Mouse (Mus musculus): ENCODE data around the gene Srsf4. TPM values are rescaled to one million over a fixed set of nuclear protein-coding genes. Genes with fewer than 3 reads are reported as not detected.

The Srsf4 gene
- total and polyA plus RNA-seq, 3 experiments = 14.5 to 105 (median 47.2) TPM

- H3K79me2 ChIP-seq (replicated peaks; ENCODE audit: control insufficient read depth, extremely low read depth, insufficient read depth, poor library complexity, severe bottlenecking) = no peaks in the 10 kb centered on the region
- dilution Hi-C loops (cut with MboI; ENCODE audit: extremely low pct_ligation_motif_present, extremely low pct_unique_long_range_greater_than_20kb, low sequenced_read_pairs) = no loop called here
- in situ Hi-C loops (cut with MboI; ENCODE audit: low pct_ligation_motif_present, low pct_unique_long_range_greater_than_20kb, low sequenced_read_pairs) = no loop called here
- no peak overlapping the region for H3K4me3 ChIP-seq (replicated peaks in 1 of 3; ENCODE audit: low read depth in 2 of 3, low read length in 2 of 3, poor library complexity in 1 of 3)
- H3K9ac ChIP-seq (ENCODE audit: insufficient read depth, low read depth) = no peak overlapping the region
- no peak overlapping the region for H3K27ac ChIP-seq (ENCODE audit: insufficient read depth, low read depth)
- DNase-seq (ENCODE audit: extremely low read depth) = no peak
- no peaks in the 10 kb centered on the region for H3K9me3 ChIP-seq (replicated peaks; ENCODE audit: low read length)
- peaks cover 90% of the 10 kb centered on the region for H3K27me3 ChIP-seq (replicated peaks)
- no peaks in the 10 kb centered on the region for H3K36me3 ChIP-seq (replicated peaks in 1 of 2; ENCODE audit: control insufficient read depth in 1 of 2, insufficient read depth in 1 of 2, low read length in 1 of 2)
- no peak for TF ChIP-seq POLR2A (IDR thresholded peaks at IDR 0.05; ENCODE audit: low read depth, low read length)
- TF ChIP-seq ELF1 (IDR thresholded peaks at IDR 0.05; ENCODE audit: low read depth, low read length) = no peak
- TF ChIP-seq ZNF384 (IDR thresholded peaks at IDR 0.05; ENCODE audit: low read depth, low read length) = no peak
- TF ChIP-seq TCF12 (IDR thresholded peaks at IDR 0.05; ENCODE audit: low read depth, low read length) = no peak
- TF ChIP-seq MAZ (IDR thresholded peaks at IDR 0.05; ENCODE audit: low read depth, low read length) = no peak
- no peak for TF ChIP-seq IRF4 (IDR thresholded peaks at IDR 0.05; ENCODE audit: low read depth, low read length)
- TF ChIP-seq NRF1 (IDR thresholded peaks at IDR 0.05; ENCODE audit: low read depth, low read length) = no peak
- no peak for TF ChIP-seq KAT2A (IDR thresholded peaks at IDR 0.05; ENCODE audit: insufficient replicate concordance, low read length)
- TF ChIP-seq PAX5 (IDR thresholded peaks at IDR 0.05; ENCODE audit: low read length) = no peak
- no peak for TF ChIP-seq JUN (IDR thresholded peaks at IDR 0.05; ENCODE audit: insufficient read depth, low read depth, low read length)
- no peak for TF ChIP-seq RAD21 (IDR thresholded peaks at IDR 0.05; ENCODE audit: low read depth, low read length)
- TF ChIP-seq MYC (IDR thresholded peaks at IDR 0.05; ENCODE audit: low read depth, low read length) = no peak
- no peak for TF ChIP-seq ETS1 (conservative IDR thresholded peaks at IDR 0.05; ENCODE audit: low read depth, low read length)
- no peak for TF ChIP-seq TBP (conservative IDR thresholded peaks at IDR 0.05; ENCODE audit: low read depth, low read length)
- no peaks in the 10 kb centered on the region for H3K4me1 ChIP-seq (ENCODE audit: control insufficient read depth in 1 of 2, insufficient read depth in 2 of 2)
- no peak overlapping the region for H3K4me2 ChIP-seq (ENCODE audit: insufficient read depth, low read depth, poor library complexity, severe bottlenecking)
These were observed 46.5 kb upstream of the Srsf4 start for GRCm38 (mm10) chr4:131826905-131827304.

GRCm38 (mm10) chr4:131829123-131829522 is 44.3 kb upstream of the Srsf4 start:
- Histone ChIP-seq H3K36me3 (replicated peaks in 1 of 2; ENCODE audit: control insufficient read depth in 1 of 2, insufficient read depth in 1 of 2, low read length in 1 of 2) (no peaks in the 10 kb centered on the region), H3K79me2 (replicated peaks; ENCODE audit: control insufficient read depth, extremely low read depth, insufficient read depth, poor library complexity, severe bottlenecking) (no peaks in the 10 kb centered on the region), H3K9ac (ENCODE audit: insufficient read depth, low read depth) (no peak overlapping the region), H3K4me2 (ENCODE audit: insufficient read depth, low read depth, poor library complexity, severe bottlenecking) (no peak overlapping the region), H3K27me3 (replicated peaks) (peaks cover 94% of the 10 kb centered on the region), H3K27ac (ENCODE audit: insufficient read depth, low read depth) (no peak overlapping the region), H3K9me3 (replicated peaks; ENCODE audit: low read length) (no peaks in the 10 kb centered on the region), H3K4me3 (replicated peaks in 1 of 3; ENCODE audit: low read depth in 2 of 3, low read length in 2 of 3, poor library complexity in 1 of 3) (no peak overlapping the region), H3K4me1 (ENCODE audit: control insufficient read depth in 1 of 2, insufficient read depth in 2 of 2) (no peaks in the 10 kb centered on the region)
- in situ Hi-C loops (cut with MboI; ENCODE audit: low pct_ligation_motif_present, low pct_unique_long_range_greater_than_20kb, low sequenced_read_pairs) (no loop called here), dilution Hi-C loops (cut with MboI; ENCODE audit: extremely low pct_ligation_motif_present, extremely low pct_unique_long_range_greater_than_20kb, low sequenced_read_pairs) (no loop called here)
- no peak for DNase-seq (ENCODE audit: extremely low read depth)
- TF ChIP-seq PAX5 (IDR thresholded peaks at IDR 0.05; ENCODE audit: low read length) (no peak), EP300 (IDR thresholded peaks at IDR 0.05; ENCODE audit: low read length) (no peak), KAT2A (IDR thresholded peaks at IDR 0.05; ENCODE audit: insufficient replicate concordance, low read length) (no peak), ZKSCAN1 (IDR thresholded peaks at IDR 0.05; ENCODE audit: borderline replicate concordance, low read depth, low read length) (no peak), MEF2A (IDR thresholded peaks at IDR 0.05; ENCODE audit: borderline replicate concordance, low read depth, low read length) (no peak), USF1 (IDR thresholded peaks at IDR 0.05; ENCODE audit: low read depth, low read length) (no peak), HCFC1 (IDR thresholded peaks at IDR 0.05; ENCODE audit: low read depth, low read length) (no peak), BHLHE40 (IDR thresholded peaks at IDR 0.05; ENCODE audit: low read depth, low read length) (no peak), RAD21 (IDR thresholded peaks at IDR 0.05; ENCODE audit: low read depth, low read length) (no peak), CHD1 (IDR thresholded peaks at IDR 0.05; ENCODE audit: low read depth, low read length) (no peak), POLR2AphosphoS2 (IDR thresholded peaks at IDR 0.05; ENCODE audit: low read depth, low read length) (no peak), TCF12 (IDR thresholded peaks at IDR 0.05; ENCODE audit: low read depth, low read length) (no peak), TBP (conservative IDR thresholded peaks at IDR 0.05; ENCODE audit: low read depth, low read length) (no peak)
